Mouse (Mus musculus): ENCODE results near the gene Gm2115. TPM values are rescaled to one million over a fixed set of nuclear protein-coding genes. Genes with fewer than 3 reads are reported as not detected.
A peak's percentile ranks its signal among the peaks of the same experiment; 100 is the strongest.

Gm2115 gene
- total and polyA plus RNA-seq, 3 experiments = 0.27 TPM; not detected in 2

DNA sequence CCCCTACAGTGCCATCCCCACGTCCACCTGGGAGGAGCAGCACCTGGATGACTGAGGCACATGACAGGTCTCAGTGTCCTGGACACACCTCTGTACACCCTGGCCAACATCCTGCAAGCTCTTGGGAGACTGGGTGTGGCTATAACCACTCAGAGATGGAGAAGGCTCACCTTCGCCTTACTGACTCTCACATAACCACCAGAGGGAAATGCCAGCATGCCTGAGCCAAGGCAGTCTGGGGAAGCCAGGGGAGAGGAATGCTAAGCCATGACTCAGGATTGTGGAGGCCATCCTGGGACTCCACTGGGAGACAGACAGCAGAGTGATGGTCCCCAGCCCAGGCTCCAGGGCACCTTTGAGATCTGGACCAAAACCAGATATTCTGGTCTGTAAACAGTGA lies 48.3 kb downstream of the Gm2115 start:
- DNase-seq (ENCODE audit: low spot score) = no peak
- no peak overlapping the region for H3K4me3 ChIP-seq (ENCODE audit: low read depth, low read length)
- no peaks in the 10 kb centered on the region for H3K36me3 ChIP-seq (replicated peaks)
- TF ChIP-seq TAL1 (conservative IDR thresholded peaks at IDR 0.05; ENCODE audit: low read depth, low read length) = no peak
- no peak for TF ChIP-seq GATA2 (IDR thresholded peaks at IDR 0.05; ENCODE audit: borderline replicate concordance, low read depth, low read length)
- TF ChIP-seq GATA1 (IDR thresholded peaks at IDR 0.05; ENCODE audit: borderline replicate concordance, low read length) = no peak
- no peak for TF ChIP-seq POLR2AphosphoS5 (IDR thresholded peaks at IDR 0.05; ENCODE audit: insufficient replicate concordance, low read depth, low read length)
- TF ChIP-seq CTCF (IDR thresholded peaks at IDR 0.05; ENCODE audit: low read depth, low read length) = no peak
- ATAC-seq (ENCODE audit: extremely low read depth, insufficient number of reproducible peaks, low FRiP score, poor library complexity, severe bottlenecking) = no peak
- peaks cover 35% of the 10 kb centered on the region for H3K27me3 ChIP-seq (ENCODE audit: insufficient read depth, low read length)
- no peaks in the 10 kb centered on the region for H3K9me3 ChIP-seq (replicated peaks)
- no peaks in the 10 kb centered on the region; the same call in 1 of the 2 replicates for H3K4me1 ChIP-seq (ENCODE audit: insufficient read depth, low read depth, low read length)

- H3K9me3 ChIP-seq (replicated peaks) = no peaks in the 10 kb centered on the region
- ATAC-seq (ENCODE audit: extremely low read depth, insufficient number of reproducible peaks, low FRiP score, poor library complexity, severe bottlenecking) (no peak), DNase-seq (ENCODE audit: low spot score) (no peak)
- H3K4me1 ChIP-seq (ENCODE audit: insufficient read depth, low read depth, low read length) = no peaks in the 10 kb centered on the region; the same call in 1 of the 2 replicates
- peaks cover 37% of the 10 kb centered on the region for H3K27me3 ChIP-seq (ENCODE audit: insufficient read depth, low read length)
- no peak overlapping the region for H3K4me3 ChIP-seq (ENCODE audit: low read depth, low read length)
- H3K36me3 ChIP-seq (replicated peaks) = no peaks in the 10 kb centered on the region
- TF ChIP-seq CTCF (IDR thresholded peaks at IDR 0.05; ENCODE audit: low read depth, low read length) (no peak), POLR2AphosphoS5 (IDR thresholded peaks at IDR 0.05; ENCODE audit: insufficient replicate concordance, low read depth, low read length) (no peak), GATA1 (IDR thresholded peaks at IDR 0.05; ENCODE audit: borderline replicate concordance, low read length) (no peak), TAL1 (conservative IDR thresholded peaks at IDR 0.05; ENCODE audit: low read depth, low read length) (no peak), GATA2 (IDR thresholded peaks at IDR 0.05; ENCODE audit: borderline replicate concordance, low read depth, low read length) (no peak)
Measured at GRCm38 (mm10) chr7:84578841-84579240, 50.1 kb downstream of the Gm2115 start.

DNA sequence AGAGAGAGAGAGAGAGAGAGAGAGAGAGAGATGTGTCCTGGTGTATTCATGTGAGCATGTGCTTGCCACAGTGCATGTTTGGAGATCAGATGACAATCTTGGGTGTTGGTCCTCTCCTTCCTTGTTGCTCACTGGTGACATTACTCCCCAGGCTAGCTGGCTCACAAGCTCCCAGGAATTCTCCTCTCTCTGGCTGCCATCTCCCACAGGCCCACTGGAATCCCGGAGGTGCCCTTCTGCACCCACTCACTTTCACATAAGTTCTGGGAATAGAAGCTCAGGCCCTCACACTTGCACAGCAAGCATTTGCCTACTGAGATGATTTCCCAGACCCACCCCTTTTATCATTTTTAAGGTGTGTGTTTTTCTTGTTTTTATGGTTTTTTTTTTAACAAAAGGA lies 51.0 kb downstream of the Gm2115 start:
- DNase-seq (ENCODE audit: low spot score) (no peak), ATAC-seq (ENCODE audit: extremely low read depth, insufficient number of reproducible peaks, low FRiP score, poor library complexity, severe bottlenecking) (no peak)
- H3K4me3 ChIP-seq (ENCODE audit: low read depth, low read length) = no peak overlapping the region
- TF ChIP-seq TAL1 (conservative IDR thresholded peaks at IDR 0.05; ENCODE audit: low read depth, low read length) (no peak), POLR2AphosphoS5 (IDR thresholded peaks at IDR 0.05; ENCODE audit: insufficient replicate concordance, low read depth, low read length) (no peak)
- H3K36me3 ChIP-seq (replicated peaks) = no peaks in the 10 kb centered on the region
- no peaks in the 10 kb centered on the region for H3K9me3 ChIP-seq (replicated peaks)
- H3K4me1 ChIP-seq (ENCODE audit: insufficient read depth, low read depth, low read length) = no peaks in the 10 kb centered on the region; the same call in 1 of the 2 replicates
- H3K27me3 ChIP-seq (ENCODE audit: insufficient read depth, low read length) = peaks cover 37% of the 10 kb centered on the region

GRCm38 (mm10) chr7:84585086-84585485 lies 56.3 kb downstream of the Gm2115 start:
- no peak for DNase-seq (ENCODE audit: low spot score)
- no peak for ATAC-seq (ENCODE audit: extremely low read depth, insufficient number of reproducible peaks, low FRiP score, poor library complexity, severe bottlenecking)
- Histone ChIP-seq H3K4me3 (ENCODE audit: low read depth, low read length) (no peak overlapping the region), H3K27me3 (ENCODE audit: insufficient read depth, low read length) (peaks cover 17% of the 10 kb centered on the region), H3K36me3 (replicated peaks) (no peaks in the 10 kb centered on the region), H3K9me3 (replicated peaks) (no peaks in the 10 kb centered on the region), H3K4me1 (ENCODE audit: insufficient read depth, low read depth, low read length) (peaks cover 34% of the 10 kb centered on the region)
- TF ChIP-seq TAL1 (conservative IDR thresholded peaks at IDR 0.05; ENCODE audit: low read depth, low read length) = no peak
- TF ChIP-seq GATA2 (IDR thresholded peaks at IDR 0.05; ENCODE audit: borderline replicate concordance, low read depth, low read length) = no peak
- no peak for TF ChIP-seq POLR2AphosphoS5 (IDR thresholded peaks at IDR 0.05; ENCODE audit: insufficient replicate concordance, low read depth, low read length)
- TF ChIP-seq GATA1 (IDR thresholded peaks at IDR 0.05; ENCODE audit: borderline replicate concordance, low read length) = no peak
- no peak for TF ChIP-seq CTCF (IDR thresholded peaks at IDR 0.05; ENCODE audit: low read depth, low read length)

- peaks cover 9% of the 10 kb centered on the region for H3K27me3 ChIP-seq (ENCODE audit: insufficient read depth, low read length)
- no peak for ATAC-seq (ENCODE audit: extremely low read depth, insufficient number of reproducible peaks, low FRiP score, poor library complexity, severe bottlenecking)
Measured at GRCm38 (mm10) chr7:84586360-84587100, 57.8 kb downstream of the Gm2115 start.

DNA sequence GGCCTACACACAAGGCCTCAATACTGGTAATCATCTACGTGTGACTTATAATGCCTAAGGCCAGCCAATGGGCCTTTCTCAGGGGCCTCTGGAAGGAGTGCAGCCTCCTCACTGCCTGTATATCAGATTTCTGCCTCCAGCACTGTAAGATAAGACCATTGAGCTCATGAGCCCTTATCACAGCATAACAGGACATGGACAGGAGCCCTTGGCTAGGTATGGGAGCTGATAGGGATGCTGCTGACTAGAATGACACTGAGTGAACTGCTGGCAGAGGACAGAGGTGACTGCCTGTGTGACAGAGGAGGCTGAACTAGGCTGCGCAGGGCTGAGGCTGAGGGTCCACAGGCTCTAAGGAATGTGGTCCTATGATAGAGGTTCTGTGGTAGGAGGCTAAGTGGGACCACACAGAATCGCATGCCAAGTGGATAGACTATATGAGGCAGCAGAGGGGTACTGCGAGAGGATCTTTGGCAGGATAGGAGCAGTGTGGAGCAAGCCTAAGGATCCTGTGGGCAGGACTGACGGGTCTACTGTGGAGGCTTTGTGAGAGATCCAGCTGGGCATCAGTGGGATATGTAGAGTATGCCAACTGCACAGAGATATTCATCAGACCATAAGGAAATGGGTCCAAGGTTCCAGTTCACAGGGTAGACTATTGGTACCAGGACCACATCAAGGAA lies 58.5 kb downstream of the Gm2115 start:
- TF ChIP-seq TAL1 (conservative IDR thresholded peaks at IDR 0.05; ENCODE audit: low read depth, low read length) (peak; percentile 89), GATA2 (IDR thresholded peaks at IDR 0.05; ENCODE audit: borderline replicate concordance, low read depth, low read length) (0 out of 2 replicates have a peak, but pooled peaks have one; percentile 56), GATA1 (IDR thresholded peaks at IDR 0.05; ENCODE audit: borderline replicate concordance, low read length) (no peak), CTCF (IDR thresholded peaks at IDR 0.05; ENCODE audit: low read depth, low read length) (no peak)
- no peaks in the 10 kb centered on the region for H3K36me3 ChIP-seq (replicated peaks)
- DNase-seq (ENCODE audit: low spot score) = peak; percentile 39
- peaks cover 9% of the 10 kb centered on the region for H3K27me3 ChIP-seq (ENCODE audit: insufficient read depth, low read length)
- peaks cover 38% of the 10 kb centered on the region for H3K4me1 ChIP-seq (ENCODE audit: insufficient read depth, low read depth, low read length)
- H3K4me3 ChIP-seq (ENCODE audit: low read depth, low read length) = peak overlapping the region; percentile 13; the same call in 1 of the 2 replicates
- ATAC-seq (ENCODE audit: extremely low read depth, insufficient number of reproducible peaks, low FRiP score, poor library complexity, severe bottlenecking) = peak; percentile 99
- H3K9me3 ChIP-seq (replicated peaks) = no peaks in the 10 kb centered on the region

More at GRCm38 (mm10) chr7:84586360-84587100, 57.8 kb downstream of the Gm2115 start:
- H3K4me1 ChIP-seq (ENCODE audit: insufficient read depth, low read depth, low read length) = peaks cover 38% of the 10 kb centered on the region
- H3K4me3 ChIP-seq (ENCODE audit: low read depth, low read length) = no peak overlapping the region
- no peaks in the 10 kb centered on the region for H3K36me3 ChIP-seq (replicated peaks)
- no peaks in the 10 kb centered on the region for H3K9me3 ChIP-seq (replicated peaks)
- DNase-seq (ENCODE audit: low spot score) = no peak
- TF ChIP-seq TAL1 (conservative IDR thresholded peaks at IDR 0.05; ENCODE audit: low read depth, low read length) (no peak), GATA1 (IDR thresholded peaks at IDR 0.05; ENCODE audit: borderline replicate concordance, low read length) (no peak), POLR2AphosphoS5 (IDR thresholded peaks at IDR 0.05; ENCODE audit: insufficient replicate concordance, low read depth, low read length) (no peak), CTCF (IDR thresholded peaks at IDR 0.05; ENCODE audit: low read depth, low read length) (no peak), GATA2 (IDR thresholded peaks at IDR 0.05; ENCODE audit: borderline replicate concordance, low read depth, low read length) (no peak)
